Mouse (Mus musculus) limb, embryonic 15.5 days (tissue): ENCODE results near the gene Gna11. TPM values are rescaled to one million over a fixed set of nuclear protein-coding genes. Genes with fewer than 3 reads are reported as not detected.

Experiments used
- ATAC-seq: fragments of 200-750 bp; cut with Nextera tagmentation; 2 replicates; pipeline ENCODE4 v1.8.0; 2017; ENCODE audit warnings: low read depth, moderate TSS enrichment; ENCODE audit not compliant: insufficient number of reproducible peaks, low FRiP score, low TSS enrichment
- H3K27ac ChIP-seq: fragments of 300-500 bp; sonication (generic); 2 replicates; pipeline ENCODE4 v1.5.1; 2015; ENCODE audit warnings: moderate library complexity, mild to moderate bottlenecking, inconsistent platforms
- H3K27me3 ChIP-seq: fragments of 300-500 bp; sonication (generic); 2 replicates; pipeline ENCODE4 v1.6.1; 2015; ENCODE audit warnings: inconsistent platforms
- H3K36me3 ChIP-seq: fragments of 300-500 bp; sonication (generic); 2 replicates; pipeline ENCODE4 v1.6.1; 2015; ENCODE audit warnings: inconsistent platforms
- H3K4me1 ChIP-seq: fragments of 300-500 bp; sonication (generic); 2 replicates; pipeline ENCODE4 v1.6.1; 2015; ENCODE audit warnings: inconsistent platforms
- H3K4me2 ChIP-seq: fragments of 300-500 bp; sonication (generic); 2 replicates; pipeline ENCODE4 v1.6.1; 2015; ENCODE audit warnings: mild to moderate bottlenecking, inconsistent platforms
- H3K4me3 ChIP-seq: fragments of 300-500 bp; sonication (generic); 2 replicates; pipeline ENCODE4 v1.5.1; 2015; ENCODE audit warnings: mild to moderate bottlenecking, inconsistent platforms
- H3K9ac ChIP-seq: fragments of 300-500 bp; sonication (generic); 2 replicates; pipeline ENCODE4 v1.6.1; 2015; ENCODE audit warnings: inconsistent platforms
- H3K9me3 ChIP-seq: fragments of 300-500 bp; sonication (generic); 2 replicates; pipeline ENCODE4 v1.6.1; 2016; ENCODE audit warnings: inconsistent platforms
- WGBS: fragments of 180-500 bp; shearing (Covaris S2); methylation state at CpG from one replicate; pipeline ENCODE4 v1.1.7; 2015; 5-methylcytosine and 5-hydroxymethylcytosine counted together
- polyA plus RNA-seq: library from polyadenylated mRNA; unstranded; fragments of >200 nt; fragmentation: Nextera tagmentation; extraction: Ambion mirVana; gene quantifications from 2 replicates; pipeline ENCODE4 v1.2.1, GENCODE M21; 2015

Gene Gna11
- polyA plus RNA-seq, 1 experiment from 2014 or later = 81.7 TPM

GRCm38 (mm10) chr10:81551597-81552102, 6.7 kb upstream of the Gna11 start:
- peaks cover 8% of the 10 kb centered on the region for H3K4me1 ChIP-seq
- no peak overlapping the region for H3K4me3 ChIP-seq
- peak overlapping the region; percentile 35 for H3K27ac ChIP-seq
- peak; percentile 74 for ATAC-seq
- no peak overlapping the region for H3K9ac ChIP-seq
- H3K36me3 ChIP-seq = no peaks in the 10 kb centered on the region
- WGBS = 3% methylated on average over 12 of the region's 12 CpGs
- H3K4me2 ChIP-seq = 0 out of 2 replicates have a peak overlapping the region, but pooled peaks have one; percentile 10
- H3K9me3 ChIP-seq = no peaks in the 10 kb centered on the region
- no peaks in the 10 kb centered on the region for H3K27me3 ChIP-seq

- no peak overlapping the region for H3K4me2 ChIP-seq
- no peak for ATAC-seq
- H3K27ac ChIP-seq = no peak overlapping the region
- no peaks in the 10 kb centered on the region for H3K36me3 ChIP-seq
- H3K27me3 ChIP-seq = no peaks in the 10 kb centered on the region
- no peak overlapping the region for H3K4me3 ChIP-seq
- peaks cover 12% of the 10 kb centered on the region for H3K4me1 ChIP-seq
- H3K9me3 ChIP-seq = no peaks in the 10 kb centered on the region
- WGBS = 12% methylated on average over 7 of the region's 7 CpGs
- H3K9ac ChIP-seq = no peak overlapping the region
These were observed 5.3 kb upstream of the Gna11 start for GRCm38 (mm10) chr10:81550257-81550656.

GRCm38 (mm10) chr10:81548944-81549343, 4.0 kb upstream of the Gna11 start:
- H3K27me3 ChIP-seq = no peaks in the 10 kb centered on the region
- H3K4me3 ChIP-seq = no peak overlapping the region
- H3K27ac ChIP-seq = no peak overlapping the region
- H3K9me3 ChIP-seq = no peaks in the 10 kb centered on the region
- ATAC-seq = no peak
- no peak overlapping the region for H3K9ac ChIP-seq
- no peak overlapping the region for H3K4me2 ChIP-seq
- H3K4me1 ChIP-seq = peaks cover 16% of the 10 kb centered on the region
- WGBS = 56% methylated on average over 5 of the region's 5 CpGs
- no peaks in the 10 kb centered on the region for H3K36me3 ChIP-seq

GRCm38 (mm10) chr10:81546788-81547571, 2.0 kb upstream of the Gna11 start:
- Histone ChIP-seq H3K9ac (no peak overlapping the region), H3K4me3 (no peak overlapping the region), H3K27me3 (no peaks in the 10 kb centered on the region), H3K4me2 (no peak overlapping the region), H3K36me3 (no peaks in the 10 kb centered on the region), H3K27ac (no peak overlapping the region), H3K9me3 (no peaks in the 10 kb centered on the region), H3K4me1 (peaks cover 35% of the 10 kb centered on the region)
- no peak for ATAC-seq
- 91% methylated on average over 13 of the region's 13 CpGs for WGBS

- no peak for ATAC-seq
- Histone ChIP-seq H3K9ac (no peak overlapping the region), H3K4me3 (no peak overlapping the region), H3K4me1 (peaks cover 34% of the 10 kb centered on the region), H3K27me3 (no peaks in the 10 kb centered on the region), H3K4me2 (no peak overlapping the region), H3K36me3 (no peaks in the 10 kb centered on the region), H3K27ac (no peak overlapping the region), H3K9me3 (no peaks in the 10 kb centered on the region)
- 72% methylated on average over 5 of the region's 5 CpGs for WGBS
These were observed 1.3 kb upstream of the Gna11 start for GRCm38 (mm10) chr10:81546332-81546731.

GRCm38 (mm10) chr10:81544296-81545160, 462 bp downstream of the Gna11 start:
- peaks cover 39% of the 10 kb centered on the region for H3K4me1 ChIP-seq
- peak overlapping the region; percentile 98 for H3K4me3 ChIP-seq

GRCm38 (mm10) chr10:81543633-81544032, 1.4 kb downstream of the Gna11 start:
- 68% methylated on average over 1 of the region's 1 CpGs for WGBS
- Histone ChIP-seq H3K4me3 (peak overlapping the region; percentile 98), H3K4me1 (peaks cover 39% of the 10 kb centered on the region), H3K9me3 (no peaks in the 10 kb centered on the region), H3K27me3 (no peaks in the 10 kb centered on the region), H3K4me2 (peak overlapping the region; percentile 89), H3K9ac (peak overlapping the region; percentile 99), H3K27ac (no peak overlapping the region), H3K36me3 (peaks cover 14% of the 10 kb centered on the region)
- no peak for ATAC-seq

More at GRCm38 (mm10) chr10:81544296-81545160, 462 bp downstream of the Gna11 start:
- peaks cover 10% of the 10 kb centered on the region for H3K36me3 ChIP-seq
- peak overlapping the region; percentile 99 for H3K9ac ChIP-seq
- H3K27me3 ChIP-seq = no peaks in the 10 kb centered on the region
- peak overlapping the region; percentile 81 for H3K27ac ChIP-seq
- H3K4me2 ChIP-seq = peak overlapping the region; percentile 89
- H3K9me3 ChIP-seq = no peaks in the 10 kb centered on the region
- WGBS = under 1% methylated on average over 93 of the region's 93 CpGs
- ATAC-seq = peak; percentile 4; the same call in 1 of the 2 replicates

- peak overlapping the region; percentile 89 for H3K4me2 ChIP-seq
- no peak overlapping the region for H3K27ac ChIP-seq
- peak overlapping the region; percentile 98 for H3K4me3 ChIP-seq
- H3K36me3 ChIP-seq = peaks cover 18% of the 10 kb centered on the region
- H3K4me1 ChIP-seq = peaks cover 39% of the 10 kb centered on the region
- 66% methylated on average over 7 of the region's 7 CpGs for WGBS
- ATAC-seq = no peak
- H3K9me3 ChIP-seq = no peaks in the 10 kb centered on the region
- no peaks in the 10 kb centered on the region for H3K27me3 ChIP-seq
- peak overlapping the region; percentile 99 for H3K9ac ChIP-seq
These were observed 2.1 kb downstream of the Gna11 start for GRCm38 (mm10) chr10:81542727-81543460.

GRCm38 (mm10) chr10:81541803-81542202, 3.2 kb downstream of the Gna11 start:
- Histone ChIP-seq H3K4me3 (no peak overlapping the region), H3K27me3 (no peaks in the 10 kb centered on the region), H3K4me2 (no peak overlapping the region), H3K27ac (no peak overlapping the region), H3K36me3 (peaks cover 22% of the 10 kb centered on the region), H3K9me3 (no peaks in the 10 kb centered on the region), H3K4me1 (peaks cover 39% of the 10 kb centered on the region), H3K9ac (no peak overlapping the region)
- WGBS = 83% methylated on average over 10 of the region's 10 CpGs
- ATAC-seq = no peak

GRCm38 (mm10) chr10:81541363-81541762, 3.6 kb downstream of the Gna11 start:
- Histone ChIP-seq H3K36me3 (peaks cover 24% of the 10 kb centered on the region), H3K9ac (no peak overlapping the region), H3K27ac (no peak overlapping the region), H3K4me2 (no peak overlapping the region), H3K9me3 (no peaks in the 10 kb centered on the region), H3K4me3 (no peak overlapping the region), H3K27me3 (no peaks in the 10 kb centered on the region), H3K4me1 (peaks cover 39% of the 10 kb centered on the region)
- WGBS = 86% methylated on average over 5 of the region's 5 CpGs
- no peak for ATAC-seq

GRCm38 (mm10) chr10:81538321-81539048, 6.5 kb downstream of the Gna11 start:
- H3K27ac ChIP-seq = no peak overlapping the region
- no peak overlapping the region for H3K4me2 ChIP-seq
- H3K4me3 ChIP-seq = no peak overlapping the region
- no peaks in the 10 kb centered on the region for H3K9me3 ChIP-seq
- peaks cover 27% of the 10 kb centered on the region for H3K4me1 ChIP-seq
- H3K36me3 ChIP-seq = peaks cover 36% of the 10 kb centered on the region
- no peak for ATAC-seq
- WGBS = 80% methylated on average over 3 of the region's 3 CpGs
- no peaks in the 10 kb centered on the region for H3K27me3 ChIP-seq
- H3K9ac ChIP-seq = no peak overlapping the region
